ENCODE assay signal across 16 mouse cellular contexts in the genomic region with DNA sequence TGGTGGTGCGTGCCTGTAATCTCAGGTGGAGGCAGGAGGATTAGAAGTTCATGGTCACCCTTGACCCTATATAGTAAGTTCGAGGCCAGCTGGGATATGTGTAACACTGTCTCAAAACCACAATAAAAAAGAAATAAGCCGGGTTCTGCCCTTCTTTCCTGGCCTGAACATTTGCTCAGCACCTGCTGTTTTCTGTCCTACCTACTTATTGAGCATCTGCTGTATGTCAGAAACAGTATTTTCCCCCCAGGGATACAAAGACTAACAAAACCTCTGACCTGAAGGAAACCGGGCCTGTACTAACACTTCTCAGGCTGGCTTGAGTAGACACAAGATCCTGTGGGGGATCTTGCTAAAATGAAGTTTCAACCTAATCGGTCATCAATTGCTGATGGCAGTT.
A peak's percentile ranks its signal among the peaks of the same experiment; 100 is the strongest.
DNase-seq lines count a peak whose midpoint lies in the region; ATAC-seq lines count a peak whose summit lies in the region.
"Had no signal": no experiment of that assay in that cellular context is flagged by ENCODE, and none has a peak within 500 bp of the region (broad histone marks: within the 10 kb centered on the region; RNA-seq: fewer than 3 reads in every experiment).

No protein-coding gene starts in this region.

- no peak overlapping the region for H3K9ac ChIP-seq in liver, embryonic 12.5 days
- H3K9ac ChIP-seq in liver, embryonic 11.5 days (ENCODE audit: low read depth, low read length) = no peak overlapping the region
- no peak overlapping the region for H3K9ac ChIP-seq in midbrain, embryonic 11.5 days (ENCODE audit: low read length)
- no peak overlapping the region for H3K9ac ChIP-seq in midbrain, embryonic 14.5 days (replicated peaks; ENCODE audit: low read length)
- H3K9ac ChIP-seq in kidney, embryonic 15.5 days = no peak overlapping the region
- H3K9ac ChIP-seq: embryonic facial prominence, embryonic 12.5 days; forebrain, embryonic 13.5 days; forebrain, embryonic 15.5 days; forebrain, postnatal 0 days had no signal

- H3K27ac ChIP-seq in liver, embryonic 12.5 days = 0 out of 2 replicates have a peak overlapping the region, but pooled peaks have one; percentile 5
- H3K27ac ChIP-seq in liver, embryonic 11.5 days (ENCODE audit: low read depth, low read length) = no peak overlapping the region
- no peak overlapping the region for H3K27ac ChIP-seq in midbrain, embryonic 11.5 days (ENCODE audit: low read depth, low read length)
- H3K27ac ChIP-seq in midbrain, embryonic 14.5 days (replicated peaks; ENCODE audit: low read depth, low read length) = no peak overlapping the region
- H3K27ac ChIP-seq in kidney, embryonic 15.5 days = no peak overlapping the region
- H3K27ac ChIP-seq: embryonic facial prominence, embryonic 12.5 days; forebrain, embryonic 13.5 days; forebrain, embryonic 15.5 days had no signal

- H3K27me3 ChIP-seq in liver, embryonic 12.5 days (replicated peaks) = no peaks in the 10 kb centered on the region
- no peaks in the 10 kb centered on the region for H3K27me3 ChIP-seq in liver, embryonic 11.5 days (replicated peaks; ENCODE audit: control insufficient read depth, insufficient read depth, low read length)
- no peaks in the 10 kb centered on the region for H3K27me3 ChIP-seq in midbrain, embryonic 11.5 days (ENCODE audit: control insufficient read depth, insufficient read depth, low read length)
- H3K27me3 ChIP-seq in midbrain, embryonic 14.5 days (ENCODE audit: control insufficient read depth, insufficient read depth, low read length) = no peaks in the 10 kb centered on the region
- no peaks in the 10 kb centered on the region for H3K27me3 ChIP-seq in kidney, embryonic 15.5 days
- H3K27me3 ChIP-seq: embryonic facial prominence, embryonic 12.5 days; forebrain, embryonic 13.5 days; forebrain, embryonic 15.5 days had no signal

- H3K4me3 ChIP-seq in liver, embryonic 12.5 days = no peak overlapping the region
- H3K4me3 ChIP-seq in liver, embryonic 11.5 days (ENCODE audit: low read depth, low read length) = no peak overlapping the region
- no peak overlapping the region for H3K4me3 ChIP-seq in midbrain, embryonic 11.5 days (ENCODE audit: low read depth, low read length)
- H3K4me3 ChIP-seq in midbrain, embryonic 14.5 days (replicated peaks; ENCODE audit: low read depth, low read length) = no peak overlapping the region
- H3K4me3 ChIP-seq in kidney, embryonic 15.5 days (replicated peaks) = no peak overlapping the region
- H3K4me3 ChIP-seq: embryonic facial prominence, embryonic 12.5 days; forebrain, embryonic 13.5 days; forebrain, embryonic 15.5 days had no signal

- H3K9me3 ChIP-seq in liver, embryonic 12.5 days (replicated peaks) = no peaks in the 10 kb centered on the region
- no peaks in the 10 kb centered on the region for H3K9me3 ChIP-seq in liver, embryonic 11.5 days (ENCODE audit: control insufficient read depth, low read length)
- H3K9me3 ChIP-seq in midbrain, embryonic 11.5 days (ENCODE audit: control insufficient read depth, low read length) = no peaks in the 10 kb centered on the region
- H3K9me3 ChIP-seq in midbrain, embryonic 14.5 days (ENCODE audit: control insufficient read depth, low read length) = no peaks in the 10 kb centered on the region
- H3K9me3 ChIP-seq in kidney, embryonic 15.5 days (replicated peaks) = no peaks in the 10 kb centered on the region
- H3K9me3 ChIP-seq: embryonic facial prominence, embryonic 12.5 days; forebrain, embryonic 13.5 days; forebrain, embryonic 15.5 days had no signal

- no peaks in the 10 kb centered on the region for H3K36me3 ChIP-seq in liver, embryonic 12.5 days
- no peaks in the 10 kb centered on the region for H3K36me3 ChIP-seq in liver, embryonic 11.5 days (ENCODE audit: control insufficient read depth, insufficient read depth, low read length)
- no peaks in the 10 kb centered on the region for H3K36me3 ChIP-seq in midbrain, embryonic 11.5 days (ENCODE audit: control insufficient read depth, insufficient read depth, low read length)
- H3K36me3 ChIP-seq in midbrain, embryonic 14.5 days (ENCODE audit: control insufficient read depth, insufficient read depth, low read length) = no peaks in the 10 kb centered on the region
- H3K36me3 ChIP-seq in kidney, embryonic 15.5 days = no peaks in the 10 kb centered on the region
- H3K36me3 ChIP-seq: embryonic facial prominence, embryonic 12.5 days; forebrain, embryonic 15.5 days had no signal

- peak; percentile 25 to 34 for DNase-seq in cerebellum, postnatal 25 days
- no peak for DNase-seq in cerebellum, postnatal 10 days
- no peak for DNase-seq in liver, embryonic 11.5 days (ENCODE audit: low spot score)
- DNase-seq in midbrain, embryonic 11.5 days (ENCODE audit: low spot score, missing footprints) = peak; percentile 21
- no peak for DNase-seq in midbrain, embryonic 14.5 days
- DNase-seq: adrenal gland, adult 2 months; adrenal gland, postnatal 10 days; adrenal gland, postnatal 25 days; cerebellum, adult 11-12 months; cerebellum, adult 9-11 months; forebrain, postnatal 0 days had no signal

- no peak for ATAC-seq in liver, embryonic 12.5 days
- ATAC-seq in liver, embryonic 11.5 days (replicated peaks; ENCODE audit: low FRiP score) = no peak
- ATAC-seq in midbrain, embryonic 11.5 days (ENCODE audit: low FRiP score) = no peak
- no peak for ATAC-seq in midbrain, embryonic 14.5 days (ENCODE audit: low FRiP score, low TSS enrichment)
- no peak for ATAC-seq in kidney, embryonic 15.5 days (replicated peaks; ENCODE audit: low FRiP score)
- ATAC-seq: forebrain, embryonic 13.5 days; forebrain, embryonic 15.5 days; forebrain, postnatal 0 days had no signal

- 76% methylated on average over 5 of the region's 5 CpGs for WGBS in liver, embryonic 12.5 days (ENCODE audit: insufficient replicate concordance)
- WGBS in liver, embryonic 11.5 days = 80% methylated on average over 5 of the region's 5 CpGs
- WGBS in midbrain, embryonic 11.5 days = 79% methylated on average over 5 of the region's 5 CpGs
- 90% methylated on average over 5 of the region's 5 CpGs for WGBS in midbrain, embryonic 14.5 days
- 38% methylated on average over 5 of the region's 5 CpGs for WGBS in kidney, embryonic 15.5 days

- H3K4me2 ChIP-seq in liver, embryonic 12.5 days = no peak overlapping the region
- H3K4me2 ChIP-seq in liver, embryonic 11.5 days = no peak overlapping the region
- no peak overlapping the region for H3K4me2 ChIP-seq in midbrain, embryonic 11.5 days
- H3K4me2 ChIP-seq in midbrain, embryonic 14.5 days (ENCODE audit: low read length) = no peak overlapping the region
- H3K4me2 ChIP-seq in kidney, embryonic 15.5 days = no peak overlapping the region
- H3K4me2 ChIP-seq: embryonic facial prominence, embryonic 12.5 days; forebrain, embryonic 13.5 days; forebrain, embryonic 15.5 days had no signal

- peaks cover 45% of the 10 kb centered on the region for H3K4me1 ChIP-seq in liver, embryonic 12.5 days
- peaks cover 12% of the 10 kb centered on the region for H3K4me1 ChIP-seq in liver, embryonic 11.5 days (replicated peaks; ENCODE audit: control insufficient read depth, insufficient read depth, low read length)
- H3K4me1 ChIP-seq in midbrain, embryonic 11.5 days (ENCODE audit: control insufficient read depth, insufficient read depth, low read length) = no peaks in the 10 kb centered on the region
- H3K4me1 ChIP-seq in midbrain, embryonic 14.5 days (ENCODE audit: control insufficient read depth, insufficient read depth, low read length) = no peaks in the 10 kb centered on the region
- peaks cover 15% of the 10 kb centered on the region for H3K4me1 ChIP-seq in kidney, embryonic 15.5 days

Comparison
In these comparisons a context has a peak if more than half of its experiments do, and no peak if none do; other contexts are left out.
1. DNase-seq: peak in cerebellum, postnatal 25 days (2 of 2) and midbrain, embryonic 11.5 days (single experiment); none in cerebellum, postnatal 10 days (0 of 2), liver, embryonic 11.5 days (single experiment) and midbrain, embryonic 14.5 days (single experiment).